7 mouse cellular contexts compared by ENCODE assay signal in the genomic region with DNA sequence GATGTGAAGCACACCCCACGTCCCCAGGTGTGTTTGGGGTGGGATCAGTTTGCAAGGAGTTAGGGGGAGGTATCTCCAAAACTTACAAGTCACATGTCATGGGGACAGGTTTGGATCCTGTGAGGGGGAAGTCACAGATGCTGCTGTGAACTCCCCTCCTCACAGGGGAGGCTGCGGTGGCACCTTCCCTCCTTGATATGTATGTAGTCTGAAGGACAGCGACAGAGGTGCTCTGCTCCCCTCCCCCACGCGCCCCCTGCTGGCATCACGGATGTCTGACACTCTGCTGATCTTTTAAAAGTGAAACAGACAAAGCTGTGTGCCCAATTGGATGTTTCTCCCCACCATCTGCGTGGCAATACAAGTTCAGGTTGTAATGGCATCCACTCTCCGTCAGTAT. TPM values are rescaled to one million over a fixed set of nuclear protein-coding genes. Genes with fewer than 3 reads are reported as not detected.
A peak's percentile ranks its signal among the peaks of the same experiment; 100 is the strongest.
DNase-seq lines count a peak whose midpoint lies in the region; TF ChIP-seq lines count a peak whose summit lies in the region.

No protein-coding gene starts in this region.

- no peaks in the 10 kb centered on the region for H3K4me1 ChIP-seq in bone marrow, adult 2 months (ENCODE audit: control insufficient read depth, insufficient read depth, low read length)
- no peaks in the 10 kb centered on the region for H3K4me1 ChIP-seq in small intestine, adult 2 months (ENCODE audit: control insufficient read depth, insufficient read depth, insufficient read length, low read length)

- no peak for TF ChIP-seq POLR2A in bone marrow, adult 2 months (IDR thresholded peaks at IDR 0.05; ENCODE audit: borderline replicate concordance, control insufficient read depth, low read depth, low read length)
- TF ChIP-seq POLR2A in small intestine, adult 2 months (IDR thresholded peaks at IDR 0.05; ENCODE audit: low read depth, low read length), result no peak

- 20% methylated on average over 8 of the region's 8 CpGs for WGBS in bone marrow, adult 2 months
- WGBS in small intestine, adult 2 months, result 18% methylated on average over 8 of the region's 8 CpGs

- peak; percentile 66 for DNase-seq in right cerebral cortex, postnatal 14 days
- DNase-seq in right cerebral cortex, postnatal 36 days (ENCODE audit: low spot score in 2 of 2), result no peak
- peak; percentile 38 for DNase-seq in forelimb bud, embryonic 11.5 days (ENCODE audit: low read depth, low spot score)
- DNase-seq in kidney, adult 8-10 months, result peak; percentile 17 to 48
- DNase-seq in lung, postnatal 4 days, result peak; percentile 55 to 66

- no peaks in the 10 kb centered on the region for H3K27me3 ChIP-seq in small intestine, adult 2 months (ENCODE audit: control insufficient read depth, insufficient read depth, low read length)

- H3K4me3 ChIP-seq in bone marrow, adult 2 months (replicated peaks; ENCODE audit: control insufficient read depth, low read depth, low read length), result no peak overlapping the region
- H3K4me3 ChIP-seq in small intestine, adult 2 months (ENCODE audit: low read depth, low read length), result no peak overlapping the region

- TF ChIP-seq CTCF in bone marrow, adult 2 months (IDR thresholded peaks at IDR 0.05; ENCODE audit: control insufficient read depth, insufficient read depth, low read length), result peak; percentile 82
- TF ChIP-seq CTCF in small intestine, adult 2 months (IDR thresholded peaks at IDR 0.05; ENCODE audit: extremely low read depth, insufficient read length, insufficient replicate concordance, low read depth, low read length), result peak; percentile 70

- 0 out of 2 replicates have a peak, but pooled peaks cover 1% of the 10 kb centered on the region for H3K36me3 ChIP-seq in small intestine, adult 2 months (ENCODE audit: control insufficient read depth, insufficient read depth, low read length)

- H3K27ac ChIP-seq in bone marrow, adult 2 months (ENCODE audit: control insufficient read depth, insufficient read depth, low read depth, low read length, poor library complexity), result no peak overlapping the region
- no peak overlapping the region for H3K27ac ChIP-seq in small intestine, adult 2 months (ENCODE audit: insufficient read depth, low read depth, low read length)

RNA-seq across cellular contexts. Expression of a gene that starts 35.5 kb away (rescaled TPM):
- 5.1 and 8.8 TPM in 2 replicates for polyA plus RNA-seq in bone marrow, adult 2 months (2011; ENCODE audit: insufficient read depth, insufficient read length, low replicate concordance, missing spikeins)
- polyA plus RNA-seq in small intestine, adult 2 months (2012; rRNA removed), result 1.9 and 4.1 TPM in 2 replicates

Comparison
In these comparisons a context has a peak if more than half of its experiments do, and no peak if none do; other contexts are left out.
1. DNase-seq: peak in right cerebral cortex, postnatal 14 days (single experiment), forelimb bud, embryonic 11.5 days (single experiment), kidney, adult 8-10 months (2 of 2) and lung, postnatal 4 days (2 of 2); none in right cerebral cortex, postnatal 36 days (0 of 2).